Mouse (Mus musculus): ENCODE data around the gene Csad. TPM values are rescaled to one million over a fixed set of nuclear protein-coding genes. Genes with fewer than 3 reads are reported as not detected.

Gene Csad
- total and polyA plus RNA-seq, 3 experiments = 71.2 to 128 (median 106) TPM

Other genes with a start within 250 kb of the Csad start
- 1 to 10 TPM; 1.7 TPM for gene Krt8, start 200.2 kb downstream of the Csad start, total RNA-seq (2021)
- gene Krt8, start 200.2 kb downstream of the Csad start, polyA plus RNA-seq (2012; rRNA removed) = 0.62 and 1.1 TPM in 2 replicates
- gene Krt18, start 176.5 kb downstream of the Csad start, total RNA-seq (2021) = 1 to 10 TPM; 1.6 to 2.5 TPM
- gene Krt18, start 176.5 kb downstream of the Csad start, polyA plus RNA-seq (2012; rRNA removed) = 0.61 and 1.1 TPM in 2 replicates
- gene Eif4b, start 131.0 kb downstream of the Csad start, total RNA-seq (2021) = 100 to 1,000 TPM; 230 to 238 TPM
- gene Eif4b, start 131.0 kb downstream of the Csad start, polyA plus RNA-seq (2012; rRNA removed) = 28.8 and 43.7 TPM in 2 replicates
- 10 to 100 TPM; 75.2 to 91.8 TPM for gene Tns2, start 104.3 kb downstream of the Csad start, total RNA-seq (2021)
- 101 and 107 TPM in 2 replicates for gene Tns2, start 104.3 kb downstream of the Csad start, polyA plus RNA-seq (2012; rRNA removed)
- gene Spryd3, start 68.5 kb downstream of the Csad start, total RNA-seq (2021) = 10 to 100 TPM; 27.4 to 48.9 TPM
- gene Spryd3, start 68.5 kb downstream of the Csad start, polyA plus RNA-seq (2012; rRNA removed) = 38.3 and 48.4 TPM in 2 replicates
- gene Igfbp6, start 60.4 kb downstream of the Csad start, total RNA-seq (2021) = 10 to 100 TPM; 37.7 to 71.0 TPM
- gene Igfbp6, start 60.4 kb downstream of the Csad start, polyA plus RNA-seq (2012; rRNA removed) = 65.0 and 78.9 TPM in 2 replicates
- under 1 TPM; 0.35 to 0.49 TPM for gene Soat2, start 54.2 kb downstream of the Csad start, total RNA-seq (2021)
- gene Soat2, start 54.2 kb downstream of the Csad start, polyA plus RNA-seq (2012; rRNA removed) = 0.88 and 0.92 TPM in 2 replicates
- 10 to 100 TPM; 48.6 to 60.7 TPM for gene Zfp740, start 1.5 kb downstream of the Csad start, total RNA-seq (2021)
- 13.9 and 14.4 TPM in 2 replicates for gene Zfp740, start 1.5 kb downstream of the Csad start, polyA plus RNA-seq (2012; rRNA removed)
- 1 to 10 TPM; 2.0 to 4.7 TPM for gene Itgb7, start 27.2 kb upstream of the Csad start, total RNA-seq (2021)
- gene Itgb7, start 27.2 kb upstream of the Csad start, polyA plus RNA-seq (2012; rRNA removed) = 2.3 and 2.4 TPM in 2 replicates
- gene Rarg, start 52.8 kb upstream of the Csad start, total RNA-seq (2021) = 10 to 100 TPM; 21.0 to 35.8 TPM
- gene Rarg, start 52.8 kb upstream of the Csad start, polyA plus RNA-seq (2012; rRNA removed) = 29.9 and 32.4 TPM in 2 replicates
- gene Gm9918, start 65.8 kb upstream of the Csad start, total RNA-seq (2021) = not detected
- 0.47 and 0.87 TPM in 2 replicates for gene Gm9918, start 65.8 kb upstream of the Csad start, polyA plus RNA-seq (2012; rRNA removed)
- 10 to 100 TPM; 38.2 to 46.3 TPM for gene Mfsd5, start 74.7 kb upstream of the Csad start, total RNA-seq (2021)
- gene Mfsd5, start 74.7 kb upstream of the Csad start, polyA plus RNA-seq (2012; rRNA removed) = 99.6 and 108 TPM in 2 replicates
- 1 to 10 TPM in 1 of 2 experiments, under 1 TPM in 1; 0.86 to 2.5 TPM for gene Espl1, start 91.5 kb upstream of the Csad start, total RNA-seq (2021)
- 1.8 and 2.2 TPM in 2 replicates for gene Espl1, start 91.5 kb upstream of the Csad start, polyA plus RNA-seq (2012; rRNA removed)
- 100 to 1,000 TPM; 416 to 441 TPM for gene Pfdn5, start 121.4 kb upstream of the Csad start, total RNA-seq (2021)
- gene Pfdn5, start 121.4 kb upstream of the Csad start, polyA plus RNA-seq (2012; rRNA removed) = 19.1 and 19.8 TPM in 2 replicates
- 10 to 100 TPM; 54.1 to 60.3 TPM for gene Myg1, start 127.0 kb upstream of the Csad start, total RNA-seq (2021)
- gene Myg1, start 127.0 kb upstream of the Csad start, polyA plus RNA-seq (2012; rRNA removed) = 73.3 and 77.5 TPM in 2 replicates
- gene Aaas, start 146.0 kb upstream of the Csad start, total RNA-seq (2021) = 10 to 100 TPM; 16.8 to 18.1 TPM
- gene Aaas, start 146.0 kb upstream of the Csad start, polyA plus RNA-seq (2012; rRNA removed) = 44.9 and 46.6 TPM in 2 replicates
- gene Sp7, start 162.5 kb upstream of the Csad start, total RNA-seq (2021) = under 1 TPM; 0.09 to 0.14 TPM
- 0.50 and 0.55 TPM in 2 replicates for gene Sp7, start 162.5 kb upstream of the Csad start, polyA plus RNA-seq (2012; rRNA removed)
- gene Sp1, start 201.4 kb upstream of the Csad start, total RNA-seq (2021) = 10 to 100 TPM; 71.7 to 72.1 TPM
- 8.5 and 11.1 TPM in 2 replicates for gene Sp1, start 201.4 kb upstream of the Csad start, polyA plus RNA-seq (2012; rRNA removed)
- gene Amhr2, start 240.6 kb upstream of the Csad start, total RNA-seq (2021) = 1 to 10 TPM; 1.0 to 1.6 TPM
- 1.3 and 2.5 TPM in 2 replicates for gene Amhr2, start 240.6 kb upstream of the Csad start, polyA plus RNA-seq (2012; rRNA removed)

Data from adrenal gland, adult 2 months (tissue).